Mouse (Mus musculus) kidney, postnatal 14 days (tissue): Measurements from ENCODE around the gene Prkg1.

Experiments
- DNase-seq: peaks from one replicate; pipeline ENCODE4 v3.0.0; 2022; ENCODE audit warnings: mixed read lengths

Gene Prkg1

DNA sequence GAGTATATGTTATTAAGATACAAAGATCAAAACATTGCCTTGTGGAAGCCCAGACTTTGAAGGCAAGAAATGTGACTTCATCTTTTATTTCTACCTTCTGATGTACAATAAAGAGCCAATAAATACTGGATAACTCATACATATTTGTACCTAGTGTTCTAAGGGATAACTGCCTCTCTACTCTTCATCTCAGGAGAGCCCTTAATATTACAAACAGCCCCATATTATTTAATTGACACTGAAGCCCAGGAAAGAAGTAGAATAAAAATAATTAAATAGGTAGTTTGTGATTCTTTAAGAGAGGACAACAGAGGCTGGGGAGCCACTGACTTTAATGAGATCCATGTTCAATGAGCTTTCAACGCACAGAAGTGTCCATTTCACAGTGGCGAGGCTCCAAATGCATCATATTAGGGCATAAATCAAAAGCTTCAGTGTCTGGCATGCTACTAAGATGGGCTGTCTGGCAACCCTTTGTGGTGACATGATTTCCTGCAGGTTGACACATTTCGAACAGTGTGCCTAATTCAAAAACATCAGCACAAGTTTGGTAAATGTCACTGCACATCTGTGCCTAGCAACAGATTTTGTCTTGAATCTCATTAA lies 753.2 kb downstream of the Prkg1 start:
- no peak for DNase-seq

GRCm38 (mm10) chr19:30998572-30998971 lies 766.3 kb downstream of the Prkg1 start:
- no peak for DNase-seq

- peak; percentile 4 for DNase-seq
Measured at GRCm38 (mm10) chr19:30990390-30990789, 774.4 kb downstream of the Prkg1 start.

GRCm38 (mm10) chr19:30982436-30982835 lies 782.4 kb downstream of the Prkg1 start:
- no peak for DNase-seq

- no peak for DNase-seq
Measured at GRCm38 (mm10) chr19:30978096-30978495, 786.7 kb downstream of the Prkg1 start.

DNA sequence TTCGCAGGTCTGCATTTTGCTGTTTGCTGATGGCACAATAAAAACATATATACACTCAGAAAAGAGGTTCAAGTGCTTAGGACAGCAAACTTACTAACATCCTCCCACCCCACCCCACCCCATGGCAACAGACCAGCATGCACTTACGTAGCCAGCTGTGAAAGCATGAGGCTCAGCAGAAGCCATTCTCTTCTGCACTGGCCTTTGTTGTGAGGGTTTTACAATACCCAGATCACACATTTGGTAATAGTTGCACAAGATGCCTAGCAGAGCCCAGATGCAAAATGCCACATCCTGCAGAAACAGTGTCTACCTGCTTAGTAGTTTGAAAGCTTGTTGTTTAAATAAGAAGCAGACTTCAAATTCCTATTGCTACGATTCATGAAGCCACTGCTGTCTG lies 814.2 kb downstream of the Prkg1 start:
- no peak for DNase-seq

DNA sequence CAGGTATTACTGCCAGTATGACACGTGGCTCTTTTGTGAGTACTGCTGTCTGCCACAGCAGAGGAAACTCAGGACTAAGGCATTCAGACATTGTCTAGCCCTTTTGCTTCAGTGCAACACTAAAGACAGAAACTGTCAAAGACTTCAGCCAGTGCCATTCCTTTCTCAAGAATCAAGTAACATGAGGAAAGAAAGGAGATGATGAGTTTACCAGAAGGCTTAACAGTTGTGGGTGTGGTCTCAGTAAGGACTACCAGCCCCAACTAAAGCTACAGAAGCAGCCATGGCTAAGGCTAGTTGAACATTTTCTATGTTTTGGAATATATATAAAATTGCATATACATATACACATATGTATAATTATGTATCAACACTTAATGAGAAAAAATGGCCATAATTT lies 816.6 kb downstream of the Prkg1 start:
- DNase-seq, result no peak

GRCm38 (mm10) chr19:30942369-30942992 lies 822.4 kb downstream of the Prkg1 start:
- DNase-seq, result no peak

DNA sequence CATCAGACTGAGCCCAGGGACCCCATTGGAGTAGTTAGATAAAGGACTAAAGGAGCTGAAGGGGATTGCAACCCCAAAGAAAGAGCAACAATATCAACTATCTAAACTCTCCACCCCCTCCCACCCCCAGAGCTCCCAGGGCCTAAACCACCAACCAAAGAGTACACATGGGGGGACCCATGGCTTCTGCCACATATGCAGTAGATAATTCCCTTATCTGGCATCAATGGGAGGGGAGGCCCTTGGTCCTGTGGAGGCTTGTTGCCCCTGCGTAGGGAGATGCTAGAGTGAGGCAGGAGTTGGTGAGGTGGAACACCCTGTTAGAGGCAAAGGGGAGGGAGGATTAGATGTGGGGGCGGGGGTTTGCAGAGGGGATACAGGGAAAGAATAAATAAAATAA lies 826.8 kb downstream of the Prkg1 start:
- DNase-seq, result no peak

GRCm38 (mm10) chr19:30931469-30932192 lies 833.2 kb downstream of the Prkg1 start:
- DNase-seq, result no peak

- no peak for DNase-seq
Measured at GRCm38 (mm10) chr19:30924032-30924431, 840.8 kb downstream of the Prkg1 start.

DNA sequence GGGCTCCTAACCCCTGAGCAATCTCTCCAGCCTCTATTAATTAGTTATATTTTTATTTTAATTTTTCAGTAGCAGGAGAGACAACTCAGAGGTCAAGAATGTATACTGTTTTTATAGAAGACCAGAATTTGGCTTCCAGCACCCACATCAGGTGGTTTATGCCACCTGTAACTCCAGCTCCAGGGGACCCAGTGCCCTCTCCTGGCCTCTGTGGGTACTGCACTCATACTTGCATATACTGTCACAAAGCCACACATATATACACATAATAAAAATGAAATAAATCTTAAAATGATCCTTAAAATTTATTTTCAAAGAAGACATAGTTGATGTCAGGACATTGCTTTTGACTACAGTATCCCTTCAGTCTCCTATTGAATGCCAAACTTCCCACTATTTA lies 862.5 kb downstream of the Prkg1 start:
- DNase-seq, result no peak

- no peak for DNase-seq
Measured at GRCm38 (mm10) chr19:30901025-30901424, 863.8 kb downstream of the Prkg1 start.

DNA sequence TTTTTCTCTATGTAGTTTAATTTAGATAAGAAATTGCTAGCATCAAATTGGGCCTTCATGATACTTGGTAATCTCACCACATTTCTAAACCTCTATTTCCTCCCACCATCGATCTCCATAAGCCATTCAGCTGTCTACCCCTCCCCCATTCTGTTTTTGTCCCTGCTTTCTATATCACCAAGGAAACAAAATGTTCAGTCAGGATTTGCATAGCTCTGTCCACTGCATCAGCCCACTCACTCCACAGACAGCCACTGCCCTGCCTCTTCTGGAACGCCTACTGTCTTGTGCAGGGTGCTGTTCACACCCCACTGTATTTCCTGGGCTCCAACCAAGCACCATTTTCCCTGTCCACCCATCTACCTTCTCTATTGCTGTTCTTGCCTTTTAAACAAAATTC lies 874.5 kb downstream of the Prkg1 start:
- no peak for DNase-seq

DNA sequence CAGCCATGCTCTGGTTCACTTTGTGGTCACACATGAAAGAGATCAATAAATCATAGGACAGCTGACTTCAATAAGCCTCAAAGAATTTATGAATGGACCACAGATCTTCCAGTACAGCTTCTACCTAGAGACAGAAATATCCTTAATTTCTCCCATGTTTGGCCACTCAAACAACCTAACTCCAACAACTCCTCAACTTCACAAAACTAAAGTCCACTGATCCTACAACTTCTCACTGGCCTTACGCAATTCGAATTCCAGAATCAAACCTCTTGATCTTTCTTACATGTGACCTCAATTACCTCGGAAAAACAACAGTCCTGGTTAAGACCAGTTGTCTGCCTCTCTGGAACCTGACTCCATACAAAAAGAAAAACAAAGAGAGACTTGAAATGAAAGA lies 875.0 kb downstream of the Prkg1 start:
- DNase-seq, result no peak

GRCm38 (mm10) chr19:30861441-30861840 lies 903.4 kb downstream of the Prkg1 start:
- no peak for DNase-seq

- DNase-seq, result no peak
Measured at GRCm38 (mm10) chr19:30851023-30851422, 913.8 kb downstream of the Prkg1 start.

- peak; percentile 12 for DNase-seq
Measured at GRCm38 (mm10) chr19:30844916-30845315, 919.9 kb downstream of the Prkg1 start.

GRCm38 (mm10) chr19:30843637-30844036 lies 921.2 kb downstream of the Prkg1 start:
- no peak for DNase-seq

- peak; percentile 55 for DNase-seq
Measured at GRCm38 (mm10) chr19:30843052-30843564, 921.7 kb downstream of the Prkg1 start.

GRCm38 (mm10) chr19:30842640-30843039 lies 922.2 kb downstream of the Prkg1 start:
- no peak for DNase-seq

DNA sequence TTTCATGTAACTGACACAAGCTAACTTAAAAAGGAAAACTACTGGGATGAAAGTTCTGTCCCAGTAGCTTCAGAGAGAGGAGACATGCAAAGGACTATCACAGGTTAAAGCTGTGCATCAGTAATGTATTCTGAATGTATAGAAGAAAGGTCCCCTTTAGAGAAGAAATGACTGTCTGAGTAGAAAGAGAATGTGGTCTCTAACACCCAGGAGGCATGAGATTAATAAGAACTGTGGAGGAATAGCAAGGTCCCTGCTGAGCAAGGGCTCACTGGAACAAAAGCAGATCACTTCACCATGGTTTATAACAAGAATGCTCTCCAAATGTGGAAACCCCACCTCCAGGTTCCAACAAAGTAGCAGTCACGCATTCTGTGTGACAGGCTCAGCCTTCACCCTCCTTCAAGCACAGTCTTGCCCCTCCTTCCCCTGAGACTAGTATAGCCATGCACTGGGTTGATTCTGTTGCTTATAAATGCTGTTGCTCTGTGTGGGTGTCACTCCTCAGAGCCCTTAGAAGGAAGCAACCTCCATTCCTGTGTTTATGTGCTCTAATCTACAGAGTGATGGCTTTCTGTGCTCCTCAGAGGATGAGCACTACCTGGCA lies 931.7 kb downstream of the Prkg1 start:
- no peak for DNase-seq

GRCm38 (mm10) chr19:30829231-30829775 lies 935.5 kb downstream of the Prkg1 start:
- no peak for DNase-seq
